Mouse (Mus musculus) forebrain, embryonic 14.5 days (tissue): ENCODE data around the gene Ldlrap1. TPM values are rescaled to one million over a fixed set of nuclear protein-coding genes. Genes with fewer than 3 reads are reported as not detected.

Experiments used
- ATAC-seq: fragments of 200-750 bp; cut with Nextera tagmentation; 2 replicates; pipeline ENCODE4 v1.8.0; 2017; ENCODE audit warnings: mild to moderate bottlenecking, moderate library complexity
- DNase-seq: peaks from one replicate; pipeline ENCODE4 v3.0.0-alpha.2; 2015; ENCODE audit warnings: low spot score
- H3K27ac ChIP-seq: fragments of 300-500 bp; sonication (generic); 2 replicates; pipeline ENCODE4 v1.5.1; 2014; ENCODE audit warnings: low read depth, mild to moderate bottlenecking, control low read depth, low read length, moderate library complexity
- H3K27me3 ChIP-seq: fragments of 300-500 bp; sonication (generic); replicated peaks from 2 replicates; pipeline ENCODE4 v1.6.1; 2014; ENCODE audit warnings: low read length, control low read depth, mixed read lengths; ENCODE audit not compliant: control insufficient read depth, insufficient read depth
- H3K36me3 ChIP-seq: fragments of 300-500 bp; sonication (generic); 2 replicates; pipeline ENCODE4 v1.6.1; 2014; ENCODE audit warnings: low read length, control low read depth; ENCODE audit not compliant: control insufficient read depth, insufficient read depth
- H3K4me1 ChIP-seq: fragments of 300-500 bp; sonication (generic); 2 replicates; pipeline ENCODE4 v1.6.1; 2014; ENCODE audit warnings: antibody characterized with exemption, low read length, control low read depth; ENCODE audit not compliant: control insufficient read depth, insufficient read depth
- H3K4me2 ChIP-seq: fragments of 300-500 bp; sonication (generic); 2 replicates; pipeline ENCODE4 v1.6.1; 2014; ENCODE audit warnings: mild to moderate bottlenecking, control low read depth, low read length
- H3K4me3 ChIP-seq: fragments of 300-500 bp; sonication (generic); 2 replicates; pipeline ENCODE4 v1.5.1; 2014; ENCODE audit warnings: low read depth, low read length, control low read depth
- H3K9ac ChIP-seq: fragments of 300-500 bp; sonication (generic); 2 replicates; pipeline ENCODE4 v1.6.1; 2014; ENCODE audit warnings: mild to moderate bottlenecking, low read length, control low read depth, moderate library complexity
- H3K9me3 ChIP-seq: fragments of 300-500 bp; sonication (generic); replicated peaks from 2 replicates; pipeline ENCODE4 v1.6.1; 2016; ENCODE audit warnings: low read length, control low read depth, mixed read lengths; ENCODE audit not compliant: control insufficient read depth
- WGBS: fragments of 180-500 bp; shearing (Covaris S2); extraction: QIAGEN DNeasy Blood & Tissue Kit; methylation state at CpG from one replicate; pipeline ENCODE4 v1.1.7; 2014; 5-methylcytosine and 5-hydroxymethylcytosine counted together
- polyA plus RNA-seq: library from polyadenylated mRNA; unstranded; fragments of >200 nt; fragmentation: Nextera tagmentation; extraction: Ambion mirVana; gene quantifications from 2 replicates; pipeline ENCODE4 v1.2.1, GENCODE M21; 2014

Gene Ldlrap1
- polyA plus RNA-seq, 1 experiment from 2014 or later: 1.6 TPM

GRCm38 (mm10) chr4:134779136-134779934 lies 11.5 kb upstream of the Ldlrap1 start:
- no peak for ATAC-seq
- no peaks in the 10 kb centered on the region for H3K9me3 ChIP-seq
- H3K27ac ChIP-seq: no peak overlapping the region
- no peaks in the 10 kb centered on the region for H3K27me3 ChIP-seq
- DNase-seq: no peak
- H3K4me2 ChIP-seq: no peak overlapping the region
- H3K4me1 ChIP-seq: no peaks in the 10 kb centered on the region
- H3K9ac ChIP-seq: no peak overlapping the region
- WGBS: 38% methylated on average over 14 of the region's 14 CpGs
- no peaks in the 10 kb centered on the region for H3K36me3 ChIP-seq
- H3K4me3 ChIP-seq: no peak overlapping the region

DNA sequence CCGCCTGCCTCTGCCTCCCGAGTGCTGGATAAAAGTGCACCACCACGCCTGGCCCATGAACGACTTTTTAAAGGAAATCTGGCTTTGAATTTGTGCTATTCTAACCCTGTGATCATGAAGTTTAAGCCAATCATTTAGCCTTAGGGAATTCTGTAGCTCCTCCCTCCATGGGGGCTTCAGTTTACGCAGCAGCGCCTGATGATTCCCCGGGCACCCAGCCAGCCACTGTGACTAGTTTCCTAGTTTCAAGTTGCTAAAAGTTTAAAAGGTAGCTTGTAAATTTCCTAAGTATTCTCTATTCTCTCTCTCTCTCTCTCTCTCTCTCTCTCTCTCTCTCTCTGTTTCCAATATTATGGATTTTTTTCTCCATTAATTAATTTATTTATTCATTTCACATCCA lies 8.4 kb upstream of the Ldlrap1 start:
- H3K4me2 ChIP-seq: no peak overlapping the region
- H3K9me3 ChIP-seq: no peaks in the 10 kb centered on the region
- H3K27me3 ChIP-seq: no peaks in the 10 kb centered on the region
- H3K36me3 ChIP-seq: no peaks in the 10 kb centered on the region
- no peak overlapping the region for H3K27ac ChIP-seq
- no peak overlapping the region for H3K4me3 ChIP-seq
- 62% methylated on average over 7 of the region's 7 CpGs for WGBS
- DNase-seq (peak; percentile 40), ATAC-seq (no peak)
- no peaks in the 10 kb centered on the region for H3K4me1 ChIP-seq
- no peak overlapping the region for H3K9ac ChIP-seq

- H3K27ac ChIP-seq: no peak overlapping the region
- no peaks in the 10 kb centered on the region for H3K9me3 ChIP-seq
- no peak overlapping the region for H3K9ac ChIP-seq
- ATAC-seq: no peak
- H3K4me3 ChIP-seq: no peak overlapping the region
- no peaks in the 10 kb centered on the region for H3K27me3 ChIP-seq
- WGBS: 63% methylated on average over 13 of the region's 14 CpGs
- H3K4me2 ChIP-seq: no peak overlapping the region
- H3K36me3 ChIP-seq: no peaks in the 10 kb centered on the region
- H3K4me1 ChIP-seq: no peaks in the 10 kb centered on the region
- DNase-seq: no peak
Observed at GRCm38 (mm10) chr4:134775234-134775944, 7.6 kb upstream of the Ldlrap1 start.

DNA sequence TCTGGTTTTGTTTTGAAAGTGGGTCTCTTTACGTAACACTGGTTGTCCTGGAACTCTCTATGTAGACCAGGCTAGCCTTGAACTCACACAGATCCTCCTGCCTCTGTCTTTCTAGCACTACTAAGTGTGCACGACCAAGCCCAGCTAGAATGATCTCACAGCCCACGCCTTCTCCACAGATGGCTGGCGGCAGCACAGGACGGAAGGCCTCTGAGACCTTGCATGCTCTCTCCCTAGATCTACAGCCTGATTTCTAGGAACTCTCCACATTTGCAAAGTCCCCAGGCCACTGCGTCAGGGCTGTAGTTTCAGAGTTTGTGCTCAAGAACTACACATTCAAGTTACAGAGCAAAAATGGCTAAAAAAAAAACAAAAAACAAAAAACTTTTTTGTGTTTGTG lies 6.3 kb upstream of the Ldlrap1 start:
- 92% methylated on average over 6 of the region's 6 CpGs for WGBS
- no peak for ATAC-seq
- H3K27me3 ChIP-seq: peaks cover 4% of the 10 kb centered on the region; the same call in 1 of the 2 replicates

DNA sequence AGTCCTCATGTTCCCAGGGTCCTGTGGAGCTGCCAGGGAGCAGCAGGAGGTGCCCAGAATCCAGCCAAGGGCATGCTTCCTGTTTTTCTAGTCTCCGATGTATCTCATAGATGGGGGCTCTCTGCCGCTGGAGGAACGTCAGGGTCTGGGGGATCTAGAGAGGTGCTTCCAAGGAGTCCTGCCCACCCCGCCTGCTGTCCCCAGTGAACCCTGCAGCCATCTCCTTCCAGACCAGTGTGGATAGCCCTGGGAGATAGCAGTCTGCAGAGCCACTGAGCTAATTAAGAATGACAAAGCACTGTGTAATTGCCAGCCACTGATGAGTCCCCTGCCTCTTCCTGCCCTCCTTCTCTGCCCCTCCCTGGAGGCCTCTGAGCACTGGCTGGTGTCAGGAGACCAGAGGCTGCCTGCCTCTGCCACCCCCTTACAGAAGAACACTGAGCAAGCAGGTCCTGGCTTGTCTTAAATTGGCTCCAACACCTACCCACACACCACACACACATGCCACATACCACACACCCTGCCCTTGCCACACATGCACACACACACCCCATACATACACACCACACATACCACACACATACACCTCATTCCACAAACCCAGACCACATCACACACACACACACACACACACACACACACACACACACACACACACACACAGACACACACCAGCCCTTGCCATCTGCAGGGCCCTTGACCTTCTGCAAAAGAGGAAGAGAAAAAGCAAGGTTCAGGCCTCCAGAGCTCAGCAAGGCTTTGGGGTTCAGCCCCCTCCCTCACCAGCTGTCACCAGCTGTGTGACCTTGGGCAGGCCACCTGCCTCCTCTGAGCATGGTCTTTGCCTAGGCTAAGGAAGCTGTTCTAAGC lies 5.2 kb upstream of the Ldlrap1 start:
- H3K9ac ChIP-seq: no peak overlapping the region

More for the DNA sequence above, 6.3 kb upstream of the Ldlrap1 start:
- Histone ChIP-seq H3K4me2 (no peak overlapping the region), H3K9ac (no peak overlapping the region), H3K9me3 (no peaks in the 10 kb centered on the region), H3K4me3 (no peak overlapping the region), H3K4me1 (no peaks in the 10 kb centered on the region), H3K36me3 (no peaks in the 10 kb centered on the region), H3K27ac (no peak overlapping the region)
- no peak for DNase-seq

GRCm38 (mm10) chr4:134769891-134770290 lies 2.1 kb upstream of the Ldlrap1 start:
- no peak overlapping the region for H3K4me3 ChIP-seq
- ATAC-seq: no peak
- H3K27me3 ChIP-seq: peaks cover 5% of the 10 kb centered on the region; the same call in 1 of the 2 replicates

More for the DNA sequence above, 5.2 kb upstream of the Ldlrap1 start:
- Histone ChIP-seq H3K4me3 (no peak overlapping the region), H3K27ac (no peak overlapping the region), H3K9me3 (no peaks in the 10 kb centered on the region), H3K27me3 (peaks cover 5% of the 10 kb centered on the region; the same call in 1 of the 2 replicates), H3K4me1 (no peaks in the 10 kb centered on the region), H3K36me3 (no peaks in the 10 kb centered on the region), H3K4me2 (no peak overlapping the region)
- DNase-seq (no peak), ATAC-seq (no peak)
- WGBS: 44% methylated on average over 4 of the region's 4 CpGs

DNA sequence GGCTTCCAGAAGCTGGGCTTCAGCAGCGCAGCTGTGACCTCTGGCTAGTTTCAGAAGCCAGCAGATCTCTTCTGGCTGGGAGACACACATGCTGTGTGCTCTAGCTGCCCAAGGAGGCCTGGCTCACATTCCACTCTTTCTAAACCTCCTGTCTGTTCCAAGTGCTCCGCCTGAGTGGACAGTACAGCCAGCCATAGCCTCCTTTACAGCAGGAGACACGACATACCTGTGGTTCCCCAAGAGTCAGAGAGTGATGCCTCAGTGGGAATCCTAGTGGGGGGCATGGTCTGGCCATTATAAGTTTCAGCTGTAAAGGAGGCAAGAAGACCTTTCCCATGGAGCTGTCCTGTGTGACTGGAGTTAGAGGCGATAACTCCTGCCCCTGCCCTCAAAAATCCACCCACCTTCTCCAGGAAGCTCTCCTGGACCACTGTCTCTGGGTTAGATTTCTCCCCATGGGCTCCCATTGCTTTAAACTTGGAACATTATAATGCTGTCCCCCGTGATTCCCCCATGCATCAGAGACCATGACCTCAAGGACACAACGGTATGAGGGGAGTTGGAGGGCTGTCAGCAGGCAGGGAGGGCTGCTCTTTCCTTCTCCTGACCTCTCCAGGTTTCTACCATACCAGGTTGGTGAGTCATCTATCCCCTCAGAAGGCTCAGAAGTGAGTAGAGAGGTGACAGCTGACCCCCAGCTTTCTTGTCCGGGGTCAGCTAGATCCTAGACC lies 1.4 kb upstream of the Ldlrap1 start:
- no peak overlapping the region for H3K4me3 ChIP-seq
- no peak overlapping the region for H3K4me2 ChIP-seq
- no peaks in the 10 kb centered on the region for H3K36me3 ChIP-seq
- H3K4me1 ChIP-seq: peaks cover 9% of the 10 kb centered on the region
- no peak for DNase-seq
- no peak for ATAC-seq
- 70% methylated on average over 7 of the region's 7 CpGs for WGBS
- no peak overlapping the region for H3K27ac ChIP-seq
- no peak overlapping the region for H3K9ac ChIP-seq
- H3K27me3 ChIP-seq: peaks cover 5% of the 10 kb centered on the region; the same call in 1 of the 2 replicates
- no peaks in the 10 kb centered on the region for H3K9me3 ChIP-seq

More at GRCm38 (mm10) chr4:134769891-134770290, 2.1 kb upstream of the Ldlrap1 start:
- Histone ChIP-seq H3K9me3 (no peaks in the 10 kb centered on the region), H3K27ac (no peak overlapping the region), H3K4me1 (peaks cover 9% of the 10 kb centered on the region), H3K4me2 (no peak overlapping the region), H3K36me3 (no peaks in the 10 kb centered on the region), H3K9ac (no peak overlapping the region)
- DNase-seq: no peak
- 87% methylated on average over 7 of the region's 7 CpGs for WGBS

- Histone ChIP-seq H3K27me3 (peaks cover 5% of the 10 kb centered on the region; the same call in 1 of the 2 replicates), H3K27ac (no peak overlapping the region), H3K9ac (peak overlapping the region; percentile 58), H3K4me3 (peak overlapping the region; percentile 46), H3K4me2 (peak overlapping the region; percentile 95), H3K36me3 (no peaks in the 10 kb centered on the region), H3K4me1 (peaks cover 9% of the 10 kb centered on the region), H3K9me3 (no peaks in the 10 kb centered on the region)
- DNase-seq (no peak), ATAC-seq (no peak)
- WGBS: 10% methylated on average over 21 of the region's 21 CpGs
Observed at GRCm38 (mm10) chr4:134768226-134768888, 533 bp upstream of the Ldlrap1 start.
